Mouse (Mus musculus): Measurements from ENCODE around the gene Abca4. TPM values are rescaled to one million over a fixed set of nuclear protein-coding genes. Genes with fewer than 3 reads are reported as not detected.
"Not testable (repeated sequence)": the region's sequence is repeated elsewhere in the genome, so short reads cannot be mapped to it uniquely, and the experiment has no call there.

Abca4 gene
- total RNA-seq, 2 experiments from 2014 or later, result 2.9 to 3.2 TPM

DNA sequence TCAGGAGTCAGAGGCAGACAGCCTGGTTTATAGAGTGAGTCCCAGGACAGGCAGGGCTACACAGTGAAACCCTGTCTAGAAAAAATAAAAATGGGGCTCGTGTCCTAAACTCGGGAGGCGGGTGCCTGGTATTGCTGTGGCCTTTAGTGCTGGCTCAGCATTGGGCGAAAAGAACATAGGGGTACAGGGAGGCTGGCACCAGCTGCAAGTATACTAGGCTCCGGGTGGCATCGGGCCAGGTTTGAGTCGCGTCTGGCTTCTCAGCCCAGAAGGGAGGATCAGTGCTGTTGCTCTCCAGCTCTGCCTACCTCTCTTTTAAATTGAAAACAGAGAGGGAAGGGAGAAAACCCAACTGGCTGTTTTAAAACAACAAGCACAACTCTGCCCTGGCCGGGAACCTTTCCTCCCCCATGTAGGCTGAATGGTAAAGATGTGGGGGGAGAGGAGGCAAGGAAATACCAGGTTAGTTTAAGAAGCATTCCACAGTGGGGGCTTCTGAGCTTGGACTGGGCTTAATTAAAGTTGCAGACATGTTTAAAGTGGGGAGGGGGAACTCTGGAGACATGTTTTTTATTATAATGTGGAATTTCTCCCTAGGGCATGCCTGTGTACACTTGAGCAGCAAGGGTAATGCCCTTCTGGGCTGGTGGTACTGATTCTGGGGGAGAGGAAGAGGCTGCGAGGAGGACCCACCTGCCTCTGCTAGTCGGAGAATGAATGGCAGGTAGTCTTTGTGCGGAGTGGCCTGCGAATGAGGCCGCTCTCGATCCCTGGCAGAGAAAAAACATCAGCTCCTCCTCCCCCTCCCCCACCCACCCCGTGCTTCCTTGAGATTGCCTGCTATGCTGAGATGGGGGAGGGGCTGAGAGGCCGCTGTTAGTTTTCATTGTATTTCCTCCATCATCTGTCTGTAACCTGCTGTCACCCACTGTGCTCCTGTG, 3.9 kb downstream of the Abca4 start:
- DNase-seq (ENCODE audit: low spot score in 2 of 2), result peak; percentile 73
- intact Hi-C loops (cut with DNase I), result no loop called here

DNA sequence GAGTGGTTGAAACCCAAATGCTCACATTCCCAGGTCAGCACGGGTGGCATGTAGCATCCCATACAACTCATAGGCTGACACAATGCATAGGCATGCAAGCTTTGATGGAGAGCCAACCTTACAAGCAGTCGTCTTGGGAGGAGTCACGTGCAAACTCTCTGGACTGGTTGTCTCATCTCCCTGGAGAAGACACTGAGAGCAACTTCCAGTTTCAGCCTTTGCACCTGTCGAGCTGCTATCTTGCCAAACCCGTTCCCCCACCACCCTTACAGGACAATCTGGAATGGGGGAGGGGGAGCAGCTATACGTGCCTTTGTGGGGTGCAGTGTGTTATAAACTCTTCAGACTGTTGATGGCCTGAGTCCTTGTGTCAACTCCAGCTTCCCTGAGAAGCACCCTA, 4.9 kb downstream of the Abca4 start:
- no peak for DNase-seq (ENCODE audit: low spot score in 2 of 2)
- intact Hi-C loops (cut with DNase I), result no loop called here

DNA sequence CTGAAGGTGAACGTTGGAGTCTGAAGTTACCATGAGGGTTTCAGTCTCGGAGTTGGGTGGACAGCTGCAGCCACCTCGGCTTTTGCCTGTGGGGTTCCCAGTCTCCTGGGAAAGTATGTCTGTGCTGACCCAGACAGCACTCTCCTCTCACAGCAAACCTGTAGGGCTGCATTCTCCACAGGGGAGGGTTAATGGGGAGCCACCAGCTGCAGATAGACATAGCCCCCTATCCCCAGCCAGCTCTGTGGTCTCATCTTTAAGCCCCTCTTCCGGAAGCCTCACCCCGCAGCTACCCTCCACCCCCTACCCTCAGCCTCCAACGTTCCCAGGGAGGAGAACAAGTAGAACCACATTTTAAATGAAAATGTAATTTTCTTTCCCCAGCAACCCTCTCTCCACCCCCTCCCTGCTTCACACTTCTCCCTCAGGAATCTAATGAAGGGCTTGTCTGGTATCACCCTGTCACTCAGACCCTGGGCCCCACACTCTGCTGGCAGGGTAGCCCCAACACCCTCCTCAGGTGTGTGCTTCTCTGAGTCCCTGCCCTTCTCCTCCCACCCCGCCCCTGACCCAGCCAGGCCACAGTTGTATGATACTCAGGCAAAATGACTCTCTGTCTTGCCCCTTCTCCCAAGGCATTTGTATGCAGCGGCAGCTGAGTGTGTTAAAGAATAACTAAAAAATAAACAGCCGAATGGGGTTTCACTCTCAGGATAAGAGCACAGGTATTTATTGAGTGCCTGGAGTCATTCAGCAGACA, 14.4 kb downstream of the Abca4 start:
- intact Hi-C loops (cut with DNase I), result no loop called here

DNA sequence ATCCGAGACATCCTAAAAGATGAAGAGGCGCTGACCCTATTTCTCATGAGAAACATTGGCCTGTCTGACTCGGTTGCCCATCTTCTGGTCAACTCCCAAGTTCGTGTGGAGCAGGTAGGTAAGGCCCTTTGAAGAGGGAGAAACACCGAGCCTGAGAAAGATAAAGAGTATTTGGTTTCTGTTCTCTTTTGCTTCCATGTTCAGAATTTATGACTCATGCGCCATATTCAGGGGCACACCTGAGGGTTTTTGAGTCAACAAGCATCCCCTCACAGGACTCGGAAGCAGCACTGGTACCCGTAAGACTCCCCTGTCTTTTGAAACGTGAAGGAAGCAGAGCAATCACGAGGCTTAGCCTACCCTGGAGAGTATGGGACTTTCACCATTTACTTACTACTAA, 18.3 kb downstream of the Abca4 start:
- DNase-seq (ENCODE audit: low spot score in 2 of 2), result no peak
- intact Hi-C loops (cut with DNase I), result no loop called here

More for the DNA sequence above, 14.4 kb downstream of the Abca4 start:
- no peak for DNase-seq (ENCODE audit: low spot score in 2 of 2)

DNA sequence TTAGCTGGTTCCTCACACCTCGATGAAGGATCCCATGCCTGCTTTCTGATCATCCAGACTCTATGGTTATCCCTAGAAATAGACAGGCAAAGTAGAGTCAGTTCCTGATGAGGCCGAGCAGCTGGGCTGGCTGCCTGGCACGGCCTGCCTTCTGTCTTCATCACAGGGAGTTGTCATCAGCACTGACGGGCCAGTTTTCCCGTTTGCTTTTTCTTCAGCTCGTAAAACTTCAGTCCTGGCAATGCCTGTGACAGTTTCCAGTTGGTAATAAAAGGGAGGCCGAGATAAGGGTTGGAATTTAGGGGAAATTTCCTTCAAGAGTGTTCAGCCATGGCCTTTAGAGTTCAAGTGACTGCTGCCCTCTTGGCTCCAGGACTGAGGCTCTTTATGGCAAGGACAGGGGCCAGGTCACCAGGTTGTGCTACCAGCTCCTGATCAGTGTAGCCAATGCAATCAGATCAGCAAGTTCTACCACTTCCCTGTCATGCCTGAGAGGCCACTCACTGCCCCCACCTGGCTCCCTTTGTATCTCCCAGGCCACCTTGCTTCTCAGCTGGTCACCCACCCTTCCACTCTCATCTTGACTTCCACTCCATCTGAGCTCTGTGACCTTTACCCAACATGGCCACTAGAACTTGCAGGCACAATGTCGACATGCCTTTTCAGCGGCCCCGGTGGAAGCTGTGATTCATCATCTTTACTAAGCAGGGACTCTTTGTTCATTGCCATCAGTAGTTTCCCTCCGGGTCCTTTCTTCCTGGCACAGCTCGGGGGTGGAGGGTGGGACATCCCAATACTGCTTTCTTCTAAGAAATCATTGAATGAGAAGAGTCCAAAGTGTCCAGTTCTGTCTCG, 20.5 kb downstream of the Abca4 start:
- intact Hi-C loops (cut with DNase I), result no loop called here

DNA sequence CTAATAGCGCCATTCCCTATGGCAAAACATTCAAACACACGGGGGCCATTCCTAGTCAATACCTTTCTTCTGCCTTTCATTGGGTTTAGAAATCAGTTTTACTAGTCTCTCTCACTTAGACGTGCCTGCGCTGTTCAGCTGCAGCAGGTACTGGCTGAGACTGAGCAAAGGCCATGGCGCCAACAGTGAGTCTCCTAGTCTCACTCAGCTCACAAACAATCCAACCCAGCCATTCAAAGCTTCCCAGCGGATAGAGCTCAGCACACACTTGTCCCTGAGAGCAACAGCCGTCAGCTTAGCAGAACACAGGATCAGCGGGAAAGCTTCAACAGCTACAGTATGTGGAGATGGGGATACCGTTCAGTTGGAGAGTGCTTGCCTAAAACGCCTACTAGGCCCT, 27.5 kb downstream of the Abca4 start:
- intact Hi-C loops (cut with DNase I), result no loop called here
- DNase-seq (ENCODE audit: low spot score in 2 of 2), result no peak

More for the DNA sequence above, 20.5 kb downstream of the Abca4 start:
- DNase-seq (ENCODE audit: low spot score in 2 of 2), result no peak

DNA sequence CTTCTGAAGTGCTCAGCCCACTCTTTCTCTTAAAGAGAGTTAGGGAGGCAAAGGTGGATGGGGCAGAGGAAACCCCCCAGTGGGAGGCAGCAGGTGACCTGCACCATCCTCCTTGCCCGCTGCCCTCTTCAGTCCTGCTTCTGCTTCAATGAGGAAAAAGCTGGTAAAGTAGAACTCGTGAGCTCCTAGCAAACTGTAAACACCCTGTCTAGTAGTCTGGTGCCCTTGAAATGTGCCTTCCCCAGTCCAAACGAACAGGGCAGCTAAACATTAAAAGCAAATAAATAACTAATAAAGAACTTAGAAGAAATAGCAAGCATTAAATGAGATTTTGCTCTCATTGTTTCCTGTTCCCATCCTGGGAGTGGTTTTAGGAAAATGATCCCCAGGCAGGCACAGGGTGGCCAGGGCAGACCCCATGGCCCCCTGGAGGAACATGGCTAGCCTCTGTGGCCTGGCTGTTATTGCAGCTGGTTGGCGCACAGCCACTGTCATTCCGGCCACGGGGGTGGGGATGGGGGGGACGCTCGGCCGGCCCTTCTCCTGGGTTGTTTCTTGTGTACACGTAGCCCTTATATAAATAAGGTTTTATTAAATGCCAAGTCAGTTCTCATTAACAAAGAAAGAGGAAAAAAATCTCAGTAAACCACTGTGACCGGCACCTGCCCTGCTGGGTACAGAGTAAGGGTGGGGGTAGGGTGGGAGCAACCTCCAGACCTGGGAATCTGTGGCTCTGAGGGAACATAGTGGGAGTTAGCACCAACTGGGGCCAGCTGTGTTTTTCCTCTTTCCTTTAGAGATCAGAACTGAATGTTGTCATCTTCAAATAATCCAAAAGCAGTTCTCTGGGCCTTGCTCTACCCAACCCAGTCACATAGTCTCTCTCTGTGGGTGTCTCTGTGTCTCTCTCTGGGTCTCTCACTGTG, 28.7 kb downstream of the Abca4 start:
- DNase-seq (ENCODE audit: low spot score in 2 of 2), result peak in 1 of 2 experiments; percentile 15
- intact Hi-C loops (cut with DNase I), result no loop called here

DNA sequence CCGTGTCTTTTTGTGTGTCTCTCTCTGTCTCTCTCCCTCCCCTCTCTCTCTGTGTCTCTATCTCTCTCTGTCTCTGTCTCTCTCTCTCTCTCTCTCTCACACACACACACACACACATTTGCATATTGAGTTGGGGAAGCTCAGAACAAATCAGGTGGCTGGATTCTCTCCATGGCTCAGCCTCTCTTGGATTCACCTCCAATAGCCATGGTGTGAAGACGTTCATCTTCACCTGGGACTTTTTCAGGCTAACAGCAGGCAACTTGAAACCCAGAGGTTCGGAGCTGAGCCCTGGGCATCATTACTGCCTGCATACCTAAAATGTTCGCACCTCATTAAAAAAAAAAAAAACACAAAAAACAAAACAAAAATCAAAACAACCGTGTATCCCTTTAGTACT, 29.4 kb downstream of the Abca4 start:
- intact Hi-C loops (cut with DNase I), result no loop called here

DNA sequence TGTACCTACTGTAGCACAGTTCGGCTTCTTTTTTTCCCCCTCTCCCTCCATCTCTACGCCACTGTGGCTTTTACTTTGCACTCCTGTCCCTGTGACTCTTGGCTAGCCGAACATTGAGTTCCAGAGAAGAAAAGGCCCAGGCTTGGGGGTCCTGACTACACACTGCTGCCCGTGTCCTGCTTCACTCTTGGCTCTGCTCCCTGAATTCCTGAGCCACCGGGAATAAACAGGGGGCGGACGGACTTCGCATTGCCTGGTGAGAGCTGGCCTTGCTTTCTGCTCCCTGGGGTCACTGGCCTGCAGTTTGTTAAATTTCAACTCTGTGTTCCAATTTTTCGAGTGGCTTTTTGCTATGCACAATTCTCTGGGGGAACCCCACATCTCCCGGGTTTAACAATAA, 30.1 kb downstream of the Abca4 start:
- peak in 1 of 2 experiments; percentile 13 for DNase-seq (ENCODE audit: low spot score in 2 of 2)
- intact Hi-C loops (cut with DNase I), result no loop called here

More for the DNA sequence above, 29.4 kb downstream of the Abca4 start:
- no peak for DNase-seq (ENCODE audit: low spot score in 2 of 2)

DNA sequence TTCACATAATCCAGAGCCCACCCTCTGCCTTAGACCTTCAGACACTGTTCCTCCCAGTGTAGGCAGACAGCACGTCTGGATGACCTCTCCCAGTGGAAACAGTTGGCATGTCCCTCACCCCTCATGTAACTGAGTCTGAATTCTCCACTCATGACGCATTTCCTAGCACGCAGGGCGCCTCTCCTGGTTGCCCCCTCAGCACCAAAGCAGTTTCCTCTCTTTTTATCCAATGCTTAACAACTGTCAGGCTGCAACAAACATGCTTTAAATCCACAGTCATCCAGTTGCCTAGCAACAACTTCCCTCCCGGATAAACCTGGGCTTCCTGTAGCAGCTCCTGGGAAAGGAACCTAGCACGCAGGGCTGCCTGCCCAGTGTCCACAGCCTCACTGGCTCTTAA, 33.9 kb downstream of the Abca4 start:
- intact Hi-C loops (cut with DNase I), result no loop called here
- peak; percentile 47 to 80 for DNase-seq (ENCODE audit: low spot score in 2 of 2)

DNA sequence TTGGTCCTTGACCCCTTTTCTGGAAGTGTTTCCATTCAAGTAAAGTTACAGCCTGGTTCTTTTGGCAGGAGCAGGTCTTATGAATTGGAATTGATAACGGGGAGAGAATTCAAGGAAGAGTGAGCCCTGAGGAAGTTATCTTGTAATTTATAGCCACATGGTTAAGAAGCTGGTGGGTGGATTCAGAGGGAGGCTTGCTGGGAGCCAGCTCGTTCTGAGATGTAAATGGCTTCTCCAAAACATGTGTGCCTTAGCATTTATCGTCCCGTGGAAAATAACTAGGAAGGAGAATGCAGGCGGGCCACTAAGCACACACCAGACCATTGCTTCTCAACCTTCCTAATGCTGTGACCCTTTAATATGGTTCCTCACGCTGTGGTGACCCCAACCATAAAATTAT, 34.9 kb downstream of the Abca4 start:
- intact Hi-C loops (cut with DNase I), result no loop called here
- DNase-seq (ENCODE audit: low spot score in 2 of 2), result no peak

DNA sequence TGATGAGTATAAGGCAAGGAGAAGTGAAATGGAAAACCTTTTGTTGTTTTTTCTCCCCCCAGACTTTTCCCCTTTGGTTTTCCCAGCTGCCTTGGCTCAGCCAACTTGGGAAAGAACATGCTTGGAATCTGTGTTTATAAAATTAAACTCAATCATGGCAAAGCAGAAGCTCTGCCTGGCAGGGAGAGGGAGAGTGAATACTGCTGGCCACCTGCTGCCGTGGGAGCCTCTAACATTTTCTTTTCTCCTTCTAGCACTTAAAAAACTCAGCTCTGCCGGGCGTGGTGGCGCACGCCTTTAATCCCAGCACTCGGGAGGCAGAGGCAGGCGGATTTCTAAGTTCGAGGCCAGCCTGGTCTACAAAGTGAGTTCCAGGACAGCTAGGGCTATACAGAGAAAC, 37.4 kb downstream of the Abca4 start:
- intact Hi-C loops (cut with DNase I), result not testable (repeated sequence)
- peak in 1 of 2 experiments; percentile 13 for DNase-seq (ENCODE audit: low spot score in 2 of 2)

DNA sequence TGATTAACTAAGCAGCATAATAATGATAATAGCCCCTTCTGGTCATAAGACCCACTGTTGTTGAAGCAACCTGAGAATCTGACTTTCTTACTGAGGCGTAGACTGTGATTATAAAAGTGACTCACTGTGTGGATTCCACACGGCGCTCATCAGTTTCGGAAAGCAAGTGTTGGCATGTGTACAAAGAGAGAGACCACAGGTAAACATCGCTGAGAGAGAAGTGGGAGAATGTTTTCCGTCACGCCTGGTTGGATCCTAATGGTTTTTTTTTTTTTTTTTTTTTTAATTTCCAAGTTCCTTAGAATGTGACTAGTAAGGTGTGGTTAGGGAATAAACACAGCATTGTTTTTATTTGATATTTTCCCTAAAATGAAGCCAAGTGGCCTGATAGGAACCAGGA, 38.1 kb downstream of the Abca4 start:
- no peak for DNase-seq (ENCODE audit: low spot score in 2 of 2)
- intact Hi-C loops (cut with DNase I), result no loop called here

DNA sequence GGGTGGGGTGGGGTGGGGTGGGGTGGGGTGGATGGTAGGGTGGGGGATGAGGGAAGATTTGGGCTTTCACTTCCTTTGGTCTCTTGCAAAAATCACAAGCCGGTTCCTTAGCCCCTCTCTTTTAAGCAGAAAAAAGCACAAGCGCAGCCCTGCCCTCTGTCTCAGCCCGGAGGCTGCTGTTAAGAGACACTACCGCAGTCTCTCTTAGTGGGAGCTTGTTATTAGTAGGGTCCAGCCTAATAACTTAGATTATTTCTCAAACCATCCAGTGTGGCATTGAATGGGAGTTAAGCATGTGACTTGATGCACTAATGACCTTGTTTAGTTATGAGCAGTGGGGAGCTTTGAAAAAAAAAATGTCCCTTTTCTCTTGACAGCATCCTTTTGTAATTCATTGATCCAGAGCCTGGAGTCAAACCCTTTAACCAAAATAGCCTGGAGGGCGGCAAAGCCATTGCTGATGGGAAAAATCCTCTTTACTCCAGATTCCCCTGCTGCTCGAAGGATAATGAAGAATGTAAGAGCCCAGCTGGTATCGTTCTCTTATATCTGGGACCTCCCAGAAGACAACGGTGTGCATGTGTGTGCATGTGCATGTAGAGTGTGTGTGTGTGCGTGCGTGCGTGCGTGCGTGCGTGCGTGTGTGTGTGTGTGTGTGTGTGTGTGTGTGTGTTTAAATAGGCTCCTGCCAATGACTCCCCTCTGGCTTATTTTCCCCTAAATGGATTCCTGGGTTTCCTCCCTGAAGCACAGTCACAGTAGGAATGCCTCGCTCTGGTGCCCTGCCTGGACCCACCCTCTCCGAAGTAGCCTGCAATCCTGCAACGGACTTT, 41.1 kb downstream of the Abca4 start:
- DNase-seq (ENCODE audit: low spot score in 2 of 2), result peak in 1 of 2 experiments; percentile 14
- intact Hi-C loops (cut with DNase I), result no loop called here

DNA sequence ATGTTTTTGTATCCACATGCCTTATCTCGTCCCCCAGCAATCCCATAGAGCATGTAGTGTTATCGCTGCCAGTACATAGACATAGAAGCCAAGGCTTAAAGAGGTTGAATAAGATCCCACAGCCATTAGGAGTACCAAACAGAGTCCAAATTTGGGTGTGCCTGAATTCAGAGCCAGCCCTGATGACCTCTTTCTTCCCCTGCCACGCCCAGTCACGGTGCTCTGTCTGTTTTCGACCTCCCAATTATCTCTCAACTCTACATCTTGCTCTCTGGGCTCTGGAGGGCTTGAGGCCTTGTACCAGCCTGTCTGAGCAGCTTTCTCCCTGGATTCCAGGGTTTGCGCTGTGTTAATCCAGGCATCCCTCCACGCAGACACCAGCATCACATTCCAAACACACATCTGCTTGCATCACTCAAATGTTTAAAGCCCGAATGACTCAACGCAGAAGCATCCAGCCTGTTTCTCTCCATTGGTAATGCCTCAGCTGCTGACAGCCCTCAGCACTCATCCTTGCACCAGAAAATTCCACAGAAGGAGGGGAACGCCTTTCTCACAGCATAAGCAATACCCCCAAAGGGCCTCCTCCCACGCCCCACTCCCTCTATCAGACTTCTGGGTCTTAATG, 43.9 kb downstream of the Abca4 start:
- DNase-seq (ENCODE audit: low spot score in 2 of 2), result peak in 1 of 2 experiments; percentile 41
- intact Hi-C loops (cut with DNase I), result no loop called here

DNA sequence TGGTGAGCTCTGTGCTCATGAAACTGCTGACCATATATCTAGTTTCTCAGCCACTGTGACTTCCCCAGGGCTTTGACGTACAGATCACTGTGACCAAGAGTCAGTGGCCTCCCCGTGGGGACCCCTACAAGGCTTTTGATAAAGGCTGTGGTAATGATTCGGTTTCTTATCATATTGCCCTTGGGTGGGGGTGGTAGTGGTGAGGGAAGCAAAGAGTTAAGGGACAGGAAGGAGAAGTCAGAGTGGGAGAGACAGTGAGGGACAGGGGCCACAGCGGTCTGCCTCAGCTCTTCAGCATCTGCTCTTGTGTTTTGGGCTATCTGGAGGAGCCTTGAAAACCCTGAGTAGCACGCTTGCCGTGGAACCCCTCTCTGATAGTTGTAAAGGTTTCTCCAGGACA, 46.1 kb downstream of the Abca4 start:
- DNase-seq (ENCODE audit: low spot score in 2 of 2), result no peak
- intact Hi-C loops (cut with DNase I), result no loop called here

DNA sequence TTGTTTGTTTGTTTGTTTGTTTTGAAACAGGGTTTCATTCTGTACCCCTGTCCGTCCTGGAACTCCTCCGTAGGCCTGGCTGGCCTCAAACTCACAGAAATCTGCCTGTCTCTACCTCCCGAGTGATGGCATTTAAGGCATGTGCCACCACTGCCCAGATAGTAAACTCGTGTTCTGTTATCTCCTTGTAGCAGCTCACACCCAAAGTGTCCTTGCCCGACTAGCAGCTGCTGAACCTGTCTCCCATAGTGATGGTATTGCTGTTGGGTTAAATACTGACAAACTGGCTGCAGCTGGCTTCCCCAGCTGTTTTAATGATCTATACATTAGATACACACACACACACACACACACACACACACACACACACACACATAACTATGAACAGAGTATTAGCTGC, 55.5 kb downstream of the Abca4 start:
- no peak for DNase-seq (ENCODE audit: low spot score in 2 of 2)
- intact Hi-C loops (cut with DNase I), result loop anchor here (5.0 kb wide), 1 partner anchor 132 kb away; no protein-coding TSS in a partner anchor
